Mouse (Mus musculus) thymus, adult 2 months (tissue): ENCODE results near the gene Isg20l2.

Source experiments
- CTCF ChIP-seq: fragments of 200-500 bp; IDR thresholded peaks from 2 replicates; pipeline ENCODE4 v1.5.1; 2012; ENCODE audit warnings: mild to moderate bottlenecking, control low read depth, low read length, moderate library complexity, borderline replicate concordance; ENCODE audit not compliant: control insufficient read depth, poor library complexity, insufficient read depth; ENCODE audit errors: extremely low read depth
- POLR2A ChIP-seq: fragments of 200-500 bp; IDR thresholded peaks from 2 replicates; pipeline ENCODE4 v1.6.1; 2012; ENCODE audit warnings: mild to moderate bottlenecking, low read length, control low read depth, moderate library complexity; ENCODE audit not compliant: control insufficient read depth, poor library complexity, insufficient read depth; ENCODE audit errors: extremely low read depth

DNA sequence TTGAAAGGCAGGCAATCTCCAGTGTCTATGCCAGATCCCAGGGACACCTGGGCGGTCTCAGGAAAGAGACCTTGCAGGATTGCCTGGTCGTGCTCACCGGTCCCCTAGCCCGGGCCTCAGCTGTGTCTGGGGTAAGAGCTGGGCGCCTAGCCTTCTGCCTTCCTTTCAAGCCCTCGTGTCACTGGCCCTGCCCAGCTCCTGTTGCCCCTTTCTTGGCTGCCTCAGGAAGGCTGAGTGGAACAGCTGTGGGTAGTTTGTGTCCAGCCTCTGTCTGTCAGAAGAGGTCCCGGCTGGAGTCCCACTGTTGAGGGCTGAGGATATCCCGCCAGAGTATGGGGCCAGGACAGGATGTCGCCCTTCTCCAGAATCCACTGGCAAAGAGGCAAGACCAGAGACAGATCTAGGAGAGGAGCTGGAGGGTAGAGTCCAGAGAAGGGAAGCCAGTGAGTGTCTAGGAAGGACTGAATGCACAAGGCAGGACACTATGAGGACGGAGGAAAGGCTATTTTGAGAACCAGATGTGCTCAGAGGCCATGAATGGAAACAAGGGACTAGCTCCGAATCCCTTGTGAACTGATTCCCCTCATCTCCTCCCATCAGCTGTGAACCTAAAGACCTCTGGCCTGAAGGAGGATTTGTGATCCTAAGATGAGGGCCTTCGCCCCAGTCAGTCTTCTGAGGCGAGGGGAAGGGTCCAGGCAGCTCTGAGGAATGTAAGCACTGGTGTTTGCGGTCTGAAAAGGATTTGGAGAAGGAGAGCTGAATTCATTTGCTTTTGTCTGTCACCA, 43.7 kb downstream of the Isg20l2 start:
- TF ChIP-seq CTCF = no peak
- no peak for TF ChIP-seq POLR2A
